Comparison of ENCODE assay signal across 8 mouse cellular contexts in genomic region chr12:31895888-31896287, GRCm38 (mm10). TPM values are rescaled to one million over a fixed set of nuclear protein-coding genes. Genes with fewer than 3 reads are reported as not detected.
A peak's percentile ranks its signal among the peaks of the same experiment; 100 is the strongest.
DNase-seq lines count a peak whose midpoint lies in the region; ATAC-seq lines count a peak whose summit lies in the region.

No protein-coding gene starts in this region.

- peaks cover 23% of the 10 kb centered on the region for H3K4me1 ChIP-seq in hindbrain, embryonic 12.5 days
- peaks cover 6% of the 10 kb centered on the region; the same call in 1 of the 2 replicates for H3K4me1 ChIP-seq in lung, embryonic 16.5 days (replicated peaks; ENCODE audit: control insufficient read depth, insufficient read depth, low read length)
- 0 out of 2 replicates have a peak, but pooled peaks cover 6% of the 10 kb centered on the region for H3K4me1 ChIP-seq in kidney, embryonic 15.5 days

- no peak overlapping the region for H3K9ac ChIP-seq in hindbrain, embryonic 12.5 days
- H3K9ac ChIP-seq in lung, embryonic 16.5 days (ENCODE audit: low read length) = no peak overlapping the region
- no peak overlapping the region for H3K9ac ChIP-seq in kidney, embryonic 15.5 days

- peak; percentile 83 for ATAC-seq in hindbrain, embryonic 12.5 days (ENCODE audit: low FRiP score)
- peak; percentile 38; the same call in 1 of the 2 replicates for ATAC-seq in lung, embryonic 16.5 days (ENCODE audit: low read depth)
- no peak for ATAC-seq in megakaryocyte progenitor cell, adult 5-6 weeks (replicated peaks; ENCODE audit: poor library complexity)
- no peak for ATAC-seq in kidney, embryonic 15.5 days (replicated peaks; ENCODE audit: low FRiP score)

- peak; percentile 80 for DNase-seq in Muller cell, postnatal 12 days (ENCODE audit: inconsistent ontology term)
- peak; percentile 83 to 88 for DNase-seq in cerebellum, postnatal 10 days
- DNase-seq in right cerebral cortex, postnatal 25 days = peak; percentile 72
- DNase-seq in adipocyte (ENCODE audit: low spot score) = no peak

- no peak overlapping the region for H3K4me2 ChIP-seq in hindbrain, embryonic 12.5 days (replicated peaks)
- H3K4me2 ChIP-seq in lung, embryonic 16.5 days (ENCODE audit: low read depth, low read length) = no peak overlapping the region
- no peak overlapping the region for H3K4me2 ChIP-seq in kidney, embryonic 15.5 days

- H3K27me3 ChIP-seq in hindbrain, embryonic 12.5 days = no peaks in the 10 kb centered on the region
- H3K27me3 ChIP-seq in lung, embryonic 16.5 days (ENCODE audit: control insufficient read depth, insufficient read depth, low read depth, low read length) = no peaks in the 10 kb centered on the region
- H3K27me3 ChIP-seq in kidney, embryonic 15.5 days = no peaks in the 10 kb centered on the region

- 8% methylated on average over 2 of the region's 2 CpGs for WGBS in hindbrain, embryonic 12.5 days
- 21% methylated on average over 2 of the region's 2 CpGs for WGBS in lung, embryonic 16.5 days
- WGBS in kidney, embryonic 15.5 days = 18% methylated on average over 2 of the region's 2 CpGs

- no peak overlapping the region for H3K4me3 ChIP-seq in hindbrain, embryonic 12.5 days
- no peak overlapping the region for H3K4me3 ChIP-seq in lung, embryonic 16.5 days (ENCODE audit: low read length)
- no peak overlapping the region for H3K4me3 ChIP-seq in kidney, embryonic 15.5 days (replicated peaks)

- H3K36me3 ChIP-seq in hindbrain, embryonic 12.5 days = no peaks in the 10 kb centered on the region
- H3K36me3 ChIP-seq in lung, embryonic 16.5 days (ENCODE audit: control insufficient read depth, insufficient read depth, low read length) = no peaks in the 10 kb centered on the region
- no peaks in the 10 kb centered on the region for H3K36me3 ChIP-seq in kidney, embryonic 15.5 days

- H3K27ac ChIP-seq in hindbrain, embryonic 12.5 days = peak overlapping the region; percentile 79
- H3K27ac ChIP-seq in lung, embryonic 16.5 days (ENCODE audit: low read length) = no peak overlapping the region
- H3K27ac ChIP-seq in kidney, embryonic 15.5 days = no peak overlapping the region

- H3K9me3 ChIP-seq in hindbrain, embryonic 12.5 days (replicated peaks) = no peaks in the 10 kb centered on the region
- H3K9me3 ChIP-seq in lung, embryonic 16.5 days (ENCODE audit: control insufficient read depth, low read length) = no peaks in the 10 kb centered on the region
- no peaks in the 10 kb centered on the region for H3K9me3 ChIP-seq in kidney, embryonic 15.5 days (replicated peaks)

RNA-seq across cellular contexts. Expression of gene Hbp1, which starts 54.4 kb away (rescaled TPM):
- 94.7 and 95.6 TPM in 2 replicates for polyA plus RNA-seq in hindbrain, embryonic 12.5 days (2016; fragmentation: Nextera tagmentation; extraction: Ambion mirVana)
- 146 and 157 TPM in 2 replicates for polyA plus RNA-seq in lung, embryonic 16.5 days (2015; fragmentation: Nextera tagmentation; extraction: Ambion mirVana)
- 48.7 and 52.9 TPM in 2 replicates for total RNA-seq in megakaryocyte progenitor cell, adult 5-6 weeks (2015)
- total RNA-seq in megakaryocyte progenitor cell, adult 5-6 weeks (2017) = 43.6 and 46.8 TPM in 2 replicates
- polyA plus RNA-seq in kidney, embryonic 15.5 days (2015; fragmentation: Nextera tagmentation; extraction: Ambion mirVana) = 109 and 113 TPM in 2 replicates

Comparison
In these comparisons a context has a peak if more than half of its experiments do, and no peak if none do; other contexts are left out.
1. ATAC-seq: peak in hindbrain, embryonic 12.5 days (single experiment) and lung, embryonic 16.5 days (single experiment); none in megakaryocyte progenitor cell, adult 5-6 weeks (single experiment) and kidney, embryonic 15.5 days (single experiment).